Mouse (Mus musculus): ENCODE data around the gene Acoxl.

The Acoxl gene

DNA sequence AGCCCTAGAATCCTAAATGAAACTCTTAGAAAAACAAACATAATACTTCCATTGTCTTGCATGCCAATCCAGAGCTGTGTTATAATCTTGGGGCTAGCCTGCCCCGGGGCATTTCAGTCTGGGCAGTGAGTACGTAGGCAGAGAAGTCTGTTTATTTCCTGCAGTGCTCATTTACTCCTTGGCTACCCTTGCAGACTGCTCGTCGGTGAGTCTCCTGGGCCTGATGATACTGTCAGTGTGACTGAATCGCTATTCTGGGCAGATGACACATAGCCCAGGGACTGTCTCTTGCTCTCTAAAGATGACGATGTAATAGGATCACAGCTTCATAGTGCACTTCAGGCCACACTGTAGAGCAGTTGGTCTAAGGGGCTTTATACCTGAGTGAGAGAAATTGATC lies 56.2 kb downstream of the Acoxl start:
- DNase-seq (ENCODE audit: low read depth, low spot score) = no peak

DNA sequence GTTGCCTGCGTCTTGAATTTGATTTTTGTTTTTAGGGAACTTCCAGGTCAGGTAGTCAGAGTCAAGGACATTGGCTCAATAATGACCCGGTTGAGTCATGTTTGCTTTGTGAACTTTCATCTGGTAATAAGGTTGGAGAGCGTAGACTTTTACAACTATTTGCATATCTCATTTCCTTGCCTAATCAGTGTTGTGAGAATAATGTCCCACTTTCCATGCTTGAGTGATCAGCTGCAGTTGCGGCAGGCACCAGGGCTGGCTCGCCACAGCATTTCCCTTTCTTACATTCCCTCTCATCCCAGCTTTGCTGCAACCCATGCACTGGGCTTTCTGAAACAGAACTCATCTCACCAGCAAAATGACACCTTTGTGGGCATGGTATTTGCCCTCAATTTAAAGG lies 59.0 kb downstream of the Acoxl start:
- DNase-seq (ENCODE audit: low read depth, low spot score) = no peak

DNA sequence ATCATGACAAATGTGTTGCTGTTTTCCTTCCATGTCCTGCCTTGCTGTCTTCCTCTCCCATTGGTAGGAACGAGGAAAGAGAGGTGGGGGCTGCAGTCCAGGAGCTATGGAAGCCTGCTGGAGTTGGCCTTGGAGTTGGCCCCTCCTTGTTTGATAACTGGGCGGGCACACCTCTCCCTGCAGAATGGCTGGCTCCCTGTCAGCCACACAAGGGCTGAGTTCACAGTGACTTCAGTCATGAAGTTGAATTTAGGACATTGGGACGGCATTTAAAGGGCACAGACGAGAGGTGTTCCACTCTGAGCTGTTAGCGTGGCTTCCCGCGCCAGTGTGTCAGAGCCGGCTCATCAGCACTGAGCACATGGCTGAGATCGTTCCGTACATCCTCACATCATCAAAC lies 66.2 kb downstream of the Acoxl start:
- no peak for DNase-seq (ENCODE audit: low read depth, low spot score)

DNA sequence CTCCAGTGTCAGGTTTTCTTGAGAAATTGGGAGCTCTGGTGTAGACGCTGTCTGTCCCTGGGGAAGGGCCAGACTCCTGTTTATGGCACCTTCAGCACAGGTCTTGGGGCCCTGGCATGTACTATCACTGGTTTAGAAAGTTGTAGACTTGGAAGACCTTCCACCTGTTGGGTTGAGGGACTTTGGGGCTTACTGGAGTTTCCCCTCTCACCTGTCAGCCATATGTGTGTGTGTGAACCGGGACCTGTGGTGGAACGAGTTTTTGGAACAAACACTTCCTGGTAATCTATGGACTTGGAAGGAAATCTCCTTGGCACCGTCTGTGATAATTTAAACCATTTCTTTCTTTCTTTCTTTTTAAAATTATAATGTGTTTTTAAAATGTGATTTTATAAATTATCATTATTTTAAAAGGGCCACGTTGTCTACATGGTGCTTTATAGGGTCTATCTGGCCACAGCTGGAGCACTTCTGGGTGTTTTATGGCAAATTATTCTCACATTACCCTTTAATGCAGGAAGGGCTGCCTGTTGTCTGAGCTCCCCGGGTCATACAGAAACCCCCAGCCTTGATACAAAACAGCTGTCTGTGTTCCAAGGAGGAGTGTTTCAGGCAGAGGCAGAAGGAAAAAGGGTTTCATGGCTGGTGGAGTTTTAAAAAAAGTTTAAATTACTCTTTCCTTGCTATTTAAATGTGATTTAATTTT lies 68.5 kb downstream of the Acoxl start:
- no peak for DNase-seq (ENCODE audit: low read depth, low spot score)

DNA sequence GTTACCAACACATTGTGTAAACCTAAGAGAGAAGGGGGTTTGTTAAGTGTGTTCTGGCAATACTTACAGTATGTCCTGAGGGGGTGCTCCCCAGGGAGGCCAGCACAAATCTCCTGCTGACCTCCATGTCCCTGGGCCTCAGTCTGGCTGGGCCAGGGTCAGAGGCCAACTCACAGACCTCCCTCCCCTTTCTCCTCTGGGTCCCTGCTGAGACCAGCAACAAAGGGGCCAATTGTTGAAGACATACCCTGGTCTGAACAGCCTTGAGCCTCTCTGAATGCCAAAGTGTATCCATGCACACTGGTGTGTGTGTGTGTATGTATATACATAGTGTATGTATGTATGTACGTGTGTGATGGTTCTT lies 69.0 kb downstream of the Acoxl start:
- no peak for DNase-seq (ENCODE audit: low read depth, low spot score)

DNA sequence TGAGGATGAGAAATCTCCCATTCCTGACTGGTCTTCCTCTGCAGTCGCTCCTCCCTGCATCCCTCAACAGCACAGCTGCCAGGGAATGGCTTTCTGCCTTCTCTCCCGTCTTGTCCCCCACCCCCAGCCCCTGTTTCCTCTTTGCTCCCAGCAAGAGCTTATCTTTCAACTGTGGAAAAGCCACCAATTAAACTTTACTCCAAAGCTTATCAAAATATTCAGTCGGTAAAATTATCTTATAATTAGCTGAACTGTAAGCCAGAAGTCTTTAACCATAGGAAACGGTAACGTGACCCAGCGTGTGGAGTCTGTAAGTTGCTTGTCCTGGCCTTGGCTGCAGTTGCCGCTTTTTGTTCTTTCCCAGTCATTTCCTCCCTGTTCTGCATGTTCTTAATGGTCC lies 70.2 kb downstream of the Acoxl start:
- no peak for DNase-seq (ENCODE audit: low read depth, low spot score)

DNA sequence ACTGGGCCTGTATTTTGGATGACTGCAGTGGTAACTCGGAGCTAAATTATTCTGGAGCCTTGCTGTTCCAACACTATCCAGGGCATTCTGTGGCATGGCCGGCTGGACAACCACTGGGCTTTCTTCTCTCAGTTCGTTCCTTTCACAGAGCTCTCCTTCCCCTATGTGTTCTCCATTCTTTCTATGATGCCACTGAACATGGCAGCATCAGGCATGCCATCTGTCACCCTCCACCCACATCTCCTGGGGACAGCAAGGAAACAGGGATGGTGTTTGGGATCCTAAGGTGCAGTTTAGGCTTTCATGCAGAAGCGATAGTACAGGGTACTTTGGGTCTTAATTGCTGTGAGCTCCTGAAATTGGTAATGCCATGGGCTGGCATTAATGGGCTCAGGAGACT lies 71.1 kb downstream of the Acoxl start:
- DNase-seq (ENCODE audit: low read depth, low spot score) = no peak

DNA sequence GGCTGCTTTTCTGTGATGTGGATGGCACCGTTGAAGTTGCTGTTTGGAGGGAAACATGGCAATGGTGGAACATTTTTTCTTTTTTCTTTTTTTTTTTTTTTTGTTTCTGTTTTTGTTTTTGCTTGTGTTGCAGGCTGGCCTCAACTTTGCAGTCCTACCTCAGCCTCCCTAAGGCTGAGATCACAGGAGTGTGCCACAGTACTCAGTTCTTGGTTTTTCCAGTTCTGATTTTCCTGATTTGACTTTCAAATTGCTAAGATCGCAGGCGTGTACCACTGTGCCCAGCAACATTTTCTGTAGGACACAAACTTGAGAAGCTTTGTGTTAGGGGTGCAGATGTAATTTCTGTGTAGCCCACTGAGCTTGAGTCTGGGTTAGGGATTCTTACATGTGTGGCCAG lies 72.9 kb downstream of the Acoxl start:
- DNase-seq (ENCODE audit: low read depth, low spot score) = no peak

DNA sequence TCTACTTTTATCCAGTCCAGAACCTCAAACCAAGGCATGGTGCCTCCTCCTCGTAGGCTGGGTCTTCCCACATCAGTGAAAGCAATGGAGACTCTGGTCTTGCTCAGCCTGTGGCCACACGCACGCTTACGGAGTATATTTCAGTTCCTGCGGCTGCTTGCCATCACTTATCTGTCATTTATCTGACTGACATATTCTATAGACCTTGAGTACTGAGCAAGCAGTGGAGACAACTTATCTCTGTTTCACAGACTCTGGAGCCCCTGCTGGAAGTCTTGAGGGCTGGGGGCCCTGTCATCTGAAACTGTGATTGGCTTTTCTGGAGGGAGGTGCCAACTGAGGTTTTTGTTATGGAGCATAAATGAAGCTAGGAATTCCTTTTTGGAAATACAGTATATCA lies 75.4 kb downstream of the Acoxl start:
- DNase-seq (ENCODE audit: low read depth, low spot score) = no peak

DNA sequence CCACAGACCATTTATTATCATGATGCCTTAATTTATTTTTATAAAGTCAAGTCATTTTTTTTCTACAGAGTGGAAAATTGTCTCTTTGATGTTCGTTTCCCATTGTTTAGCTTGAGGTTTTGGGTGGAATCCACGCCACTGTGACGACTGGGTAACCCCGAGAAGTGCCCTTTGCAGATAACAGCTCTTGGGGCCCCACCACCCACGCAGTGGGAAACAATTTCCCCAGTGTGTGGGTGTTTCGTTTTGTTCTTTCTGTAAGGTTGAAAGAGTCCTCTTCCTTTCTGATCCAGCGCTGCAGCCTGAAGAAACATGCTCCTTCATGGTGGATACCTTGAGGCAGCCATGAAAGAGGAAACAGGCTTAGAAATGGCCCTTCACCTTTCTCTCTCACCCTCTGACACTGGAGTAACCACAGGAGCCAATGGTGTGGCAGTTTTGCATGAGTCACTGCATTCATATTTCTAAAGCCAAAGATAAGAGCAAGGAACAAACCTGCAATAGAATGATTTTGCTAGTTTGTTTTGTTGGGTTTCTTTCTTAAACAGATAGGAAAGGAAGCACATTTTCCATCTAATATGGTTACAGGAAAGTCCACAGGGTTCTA lies 78.2 kb downstream of the Acoxl start:
- no peak for DNase-seq (ENCODE audit: low read depth, low spot score)

DNA sequence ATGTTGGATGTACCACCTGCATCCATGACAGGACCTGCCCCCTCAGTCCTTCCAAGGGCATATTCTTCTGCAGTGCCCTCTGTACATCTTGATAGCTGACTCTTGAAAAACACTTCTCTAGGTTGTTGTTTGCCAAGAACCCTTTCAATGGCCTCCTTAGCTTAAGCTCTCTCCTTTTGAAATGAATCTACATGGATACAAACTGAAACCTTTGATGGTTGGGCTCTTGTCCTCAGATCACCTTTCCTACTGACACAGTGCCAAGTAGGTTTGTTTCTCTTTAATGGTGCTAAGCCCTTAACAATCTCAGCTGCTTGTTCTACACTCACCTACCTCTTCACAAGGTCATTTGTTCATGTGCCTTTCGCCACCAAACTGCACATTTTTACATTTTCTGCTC lies 81.1 kb downstream of the Acoxl start:
- no peak for DNase-seq (ENCODE audit: low read depth, low spot score)

DNA sequence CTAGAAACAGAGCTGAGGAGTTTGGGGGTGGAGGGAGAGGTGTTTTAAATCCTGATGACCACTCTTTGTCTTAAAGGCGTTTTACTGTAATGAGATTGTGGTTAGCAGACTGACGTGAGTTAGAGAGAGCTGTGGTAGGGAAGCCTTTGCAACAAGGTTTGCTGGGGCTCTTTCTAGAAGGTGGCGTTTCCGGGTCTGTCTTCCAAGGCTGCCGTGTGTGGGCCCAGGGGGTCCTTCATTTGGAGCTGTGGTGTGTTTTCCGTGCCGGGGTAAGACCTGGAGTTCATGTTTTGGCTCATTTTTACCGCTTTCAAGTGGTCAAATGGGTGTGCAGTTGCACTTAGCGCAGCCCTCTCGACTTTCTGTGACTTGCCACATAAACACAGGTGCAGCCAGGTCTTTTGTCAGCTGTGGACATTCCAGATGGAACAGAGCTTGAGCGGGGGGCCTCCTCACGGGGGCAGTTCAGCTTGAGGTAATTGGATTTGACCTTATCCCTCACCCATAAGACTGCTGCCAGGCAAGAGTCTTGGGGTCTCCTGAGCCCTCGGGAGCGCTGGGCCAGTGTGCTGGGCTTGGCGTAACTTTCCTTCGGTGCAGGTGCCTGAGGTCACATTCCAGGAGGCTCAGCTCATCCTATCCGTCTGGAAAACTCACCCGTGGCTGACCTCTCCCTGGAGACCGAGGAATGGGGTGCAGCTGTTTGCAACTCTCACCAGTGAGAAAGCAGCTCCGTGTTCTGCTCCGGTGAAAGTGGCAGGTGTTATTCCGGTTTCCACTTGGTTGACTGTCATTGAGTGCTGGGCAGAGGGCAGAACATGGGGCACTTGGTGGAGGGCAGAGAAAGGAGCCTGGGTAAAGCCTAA lies 83.6 kb downstream of the Acoxl start:
- DNase-seq (ENCODE audit: low read depth, low spot score) = no peak

DNA sequence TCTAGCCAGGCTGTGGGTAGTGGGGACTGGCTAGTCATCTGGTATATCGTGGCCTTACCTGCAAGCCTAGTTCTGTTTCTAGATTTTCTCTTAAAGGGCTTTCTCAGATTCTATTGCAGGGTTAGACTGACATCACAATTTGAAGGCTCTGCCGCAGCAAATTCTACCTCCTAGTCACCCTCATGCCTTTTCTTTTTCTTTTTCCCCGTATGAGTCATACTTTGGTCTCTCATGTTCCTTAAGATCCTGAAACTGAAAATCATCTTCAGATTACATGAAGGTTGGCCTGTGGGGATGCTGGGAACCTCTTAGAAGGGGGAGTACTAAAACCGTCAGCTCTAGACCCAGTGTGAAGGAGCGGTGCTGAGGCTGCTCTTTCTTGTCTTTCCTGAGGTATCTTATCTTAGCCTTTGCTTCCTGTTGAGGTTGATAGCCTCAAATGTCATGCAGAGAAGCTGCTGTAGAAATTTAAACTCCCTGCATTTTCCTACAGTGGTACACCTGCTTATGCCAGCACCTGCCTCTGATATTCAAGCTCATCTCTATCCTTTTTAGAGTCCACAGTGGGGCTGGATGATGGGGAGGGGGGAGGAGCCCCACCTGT lies 84.5 kb downstream of the Acoxl start:
- DNase-seq (ENCODE audit: low read depth, low spot score) = no peak

DNA sequence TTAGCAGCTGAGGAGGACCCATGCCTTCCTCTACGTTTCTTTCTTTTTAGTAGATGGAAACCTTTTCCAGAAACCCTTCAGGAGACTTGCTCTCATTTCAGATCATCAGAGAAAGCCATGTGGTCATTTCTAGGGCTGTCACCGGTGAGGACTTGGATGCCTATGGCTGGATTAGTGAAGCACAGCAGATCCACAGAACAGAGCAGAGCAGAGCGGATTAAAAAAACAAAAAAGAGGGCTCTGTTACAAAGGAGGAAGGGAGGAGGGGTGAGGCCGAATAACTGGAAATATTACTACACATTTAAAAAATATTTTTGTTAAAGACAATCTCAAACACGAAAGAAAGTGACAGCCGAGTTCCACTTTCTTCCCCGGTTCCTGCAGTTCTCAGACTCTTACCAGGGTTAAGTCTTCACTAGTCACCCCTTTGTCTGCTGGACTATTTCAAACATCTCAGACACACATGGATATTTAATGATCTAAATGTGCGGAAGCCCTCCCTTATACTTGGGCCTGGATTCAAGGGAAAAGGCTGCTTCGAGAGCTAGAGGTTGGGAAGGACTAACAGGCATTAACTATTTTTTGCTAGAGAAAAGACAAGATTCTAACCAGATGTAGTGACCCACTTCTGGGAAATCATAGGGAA lies 88.1 kb downstream of the Acoxl start:
- no peak for DNase-seq (ENCODE audit: low read depth, low spot score)

DNA sequence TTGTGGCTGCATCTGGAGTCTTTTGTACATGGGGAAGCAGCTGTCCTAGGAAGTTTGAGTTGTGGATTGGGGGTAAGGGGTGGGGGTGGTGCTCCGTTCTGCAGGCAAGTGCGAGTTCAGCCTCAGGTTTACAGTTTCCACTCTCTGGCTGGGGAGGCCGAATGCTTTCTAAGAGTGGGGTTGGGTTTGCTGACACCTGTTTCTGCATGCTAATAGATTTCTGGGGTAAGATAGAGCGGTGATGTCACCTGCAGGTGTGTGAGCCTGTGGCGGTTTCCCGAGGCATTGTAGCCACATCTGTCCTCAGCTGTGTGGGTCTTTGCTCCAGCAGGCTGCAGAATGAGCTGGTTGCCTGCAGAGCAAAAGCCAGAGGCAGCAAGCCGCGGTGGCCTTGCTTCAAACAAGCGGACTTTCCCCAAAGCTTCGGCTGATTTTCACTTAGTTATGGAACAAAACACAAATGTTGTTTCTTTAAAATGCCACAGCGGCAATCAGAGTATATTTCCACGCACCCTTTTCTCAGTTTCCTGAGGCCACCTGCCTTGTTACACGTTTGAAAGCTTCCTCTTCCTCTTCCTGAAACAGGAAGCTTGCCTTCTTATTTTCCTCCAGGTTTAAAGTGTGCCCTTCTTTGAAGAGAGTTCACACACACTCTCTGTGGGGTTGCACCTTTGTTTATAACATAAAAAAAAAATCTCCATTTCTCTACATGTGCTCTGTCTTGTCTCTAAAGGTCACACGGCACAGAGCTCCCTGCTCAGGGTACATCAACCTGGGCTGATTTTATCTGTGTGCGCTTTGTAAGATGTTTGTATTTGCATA lies 89.0 kb downstream of the Acoxl start:
- DNase-seq (ENCODE audit: low read depth, low spot score) = no peak

DNA sequence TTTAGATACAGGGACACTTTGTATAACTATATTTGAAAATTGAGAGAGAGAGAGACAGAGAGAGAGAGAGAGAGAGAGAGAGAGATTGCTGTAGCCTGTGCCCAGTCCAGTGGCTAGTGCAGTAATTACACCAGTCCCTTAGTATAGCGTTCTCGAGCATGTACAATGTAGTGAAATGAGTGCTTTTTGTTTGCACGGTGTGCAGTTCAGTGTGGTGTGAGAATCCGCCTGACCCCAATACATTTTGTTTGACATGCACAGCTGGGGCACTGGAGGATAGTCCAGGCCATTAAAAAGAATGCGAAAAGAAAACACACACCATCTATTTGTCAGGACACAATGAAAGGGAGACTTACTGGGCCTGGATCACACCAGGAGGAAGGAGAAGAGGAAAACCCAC lies 89.6 kb downstream of the Acoxl start:
- no peak for DNase-seq (ENCODE audit: low read depth, low spot score)

DNA sequence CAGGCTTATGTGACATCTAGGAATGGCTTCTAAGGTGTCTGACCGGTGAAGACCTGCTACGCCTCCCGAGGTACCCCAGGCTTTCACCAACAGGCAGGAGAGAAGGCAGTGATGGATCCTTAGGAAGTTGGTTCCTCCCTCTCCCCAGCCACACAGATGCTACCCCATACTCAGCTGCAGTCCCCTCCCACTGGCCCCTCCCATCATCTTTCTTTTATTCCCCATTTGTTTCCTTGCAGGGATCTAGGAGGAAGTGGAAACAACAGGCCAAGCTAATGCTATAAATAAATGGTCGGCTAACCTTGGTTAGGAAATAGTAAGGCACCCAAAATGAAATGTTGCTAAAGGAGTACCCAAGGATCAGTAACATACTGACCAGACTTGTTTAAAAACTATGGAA lies 90.2 kb downstream of the Acoxl start:
- no peak for DNase-seq (ENCODE audit: low read depth, low spot score)

DNA sequence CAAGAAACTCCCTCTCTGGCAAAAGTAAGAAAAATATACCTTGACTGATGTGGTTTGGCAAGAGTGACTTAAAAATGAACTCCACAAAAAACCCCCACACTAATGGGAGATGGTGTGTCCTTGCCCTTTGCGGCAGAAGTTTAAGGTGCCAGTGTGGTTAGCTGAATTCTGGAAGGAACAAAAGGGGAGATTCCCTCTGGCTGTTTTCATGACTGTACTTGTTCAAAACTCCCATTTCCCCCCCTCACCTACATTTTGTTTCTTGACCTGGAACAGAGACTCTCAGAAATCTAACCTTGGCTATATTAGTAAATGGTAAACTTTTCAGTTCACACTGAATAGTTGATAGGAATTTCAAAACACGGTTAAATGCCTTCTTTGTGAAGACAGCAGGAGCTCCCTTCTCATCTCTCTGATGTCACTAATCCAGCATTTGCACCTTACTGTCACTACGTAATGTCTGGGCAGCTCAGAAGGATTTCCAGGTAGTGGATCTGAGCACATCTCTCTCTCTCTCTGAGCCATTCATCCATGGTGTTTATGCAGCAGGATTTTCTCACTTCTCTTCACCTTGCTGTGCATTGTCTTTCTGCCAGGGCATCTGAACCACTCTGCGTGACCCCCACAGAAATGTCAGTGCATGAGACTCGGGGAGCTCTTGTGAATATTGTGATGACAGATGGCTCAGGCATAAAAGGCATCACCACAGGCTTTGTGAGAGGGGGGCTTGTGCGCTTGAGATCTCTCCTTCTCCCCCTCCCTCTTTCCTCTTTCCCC lies 91.5 kb downstream of the Acoxl start:
- DNase-seq (ENCODE audit: low read depth, low spot score) = no peak

DNA sequence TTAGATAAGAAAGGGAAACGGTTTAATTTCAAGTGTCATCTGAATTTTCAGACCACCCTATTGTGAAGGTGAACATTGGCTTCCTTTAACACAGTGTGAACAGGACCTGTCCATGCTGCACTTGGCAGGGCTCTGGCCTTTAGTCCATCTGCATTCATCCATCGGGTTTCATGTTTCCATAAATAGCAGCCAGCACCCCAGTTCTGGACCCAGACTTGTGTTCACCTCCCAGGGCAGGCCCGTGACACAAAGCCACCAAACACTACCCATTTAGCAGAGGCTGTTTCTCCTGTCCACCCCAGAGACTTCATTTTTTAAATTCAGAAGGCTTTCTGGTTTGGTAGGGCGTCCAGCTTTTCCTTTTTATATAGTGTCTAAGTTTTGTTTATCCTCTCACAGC lies 92.9 kb downstream of the Acoxl start:
- no peak for DNase-seq (ENCODE audit: low read depth, low spot score)

DNA sequence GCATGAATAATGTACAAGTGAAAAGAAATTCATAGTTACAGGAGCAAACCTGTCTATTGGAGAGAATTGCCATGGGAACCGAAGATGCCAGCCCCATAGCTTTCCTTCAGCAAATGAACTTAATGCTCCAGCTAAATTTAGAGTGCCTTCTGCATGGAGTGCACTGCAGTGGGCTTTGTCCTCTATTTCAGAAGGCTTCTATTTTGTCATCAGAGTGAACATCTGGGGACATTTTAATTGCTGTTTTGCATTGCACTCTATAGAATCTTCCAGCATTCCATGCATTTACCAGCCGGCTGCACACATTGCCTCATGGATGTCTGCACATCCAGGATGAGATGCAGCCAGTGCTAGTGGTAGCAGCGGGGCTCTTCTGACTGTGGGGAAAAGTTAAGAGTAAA lies 94.9 kb downstream of the Acoxl start:
- no peak for DNase-seq (ENCODE audit: low read depth, low spot score)

Data from WW6 (cell line).